Mouse (Mus musculus) kidney, postnatal 0 days (tissue): ENCODE results near the gene Gorasp2. TPM values are rescaled to one million over a fixed set of nuclear protein-coding genes. Genes with fewer than 3 reads are reported as not detected.

Source experiments
- ATAC-seq: fragments of 200-750 bp; cut with Nextera tagmentation; replicated peaks from 2 replicates; pipeline ENCODE4 v1.8.0; 2017; ENCODE audit warnings: low read depth, moderate number of reproducible peaks, moderate TSS enrichment, moderate library complexity; ENCODE audit not compliant: low FRiP score
- DNase-seq: peaks from one replicate; pipeline ENCODE4 v3.0.0-alpha.2; 2016; ENCODE audit warnings: low spot score
- H3K27ac ChIP-seq: fragments of 300-500 bp; sonication (generic); 2 replicates; pipeline ENCODE4 v1.5.1; 2014; ENCODE audit warnings: mild to moderate bottlenecking
- H3K27me3 ChIP-seq: fragments of 300-500 bp; sonication (generic); 2 replicates; pipeline ENCODE4 v1.6.1; 2014; ENCODE audit warnings: low read length, mixed read lengths; ENCODE audit not compliant: insufficient read depth
- H3K36me3 ChIP-seq: fragments of 300-500 bp; sonication (generic); 2 replicates; pipeline ENCODE4 v1.6.1; 2014; ENCODE audit warnings: low read length, mixed read lengths; ENCODE audit not compliant: insufficient read depth
- H3K4me1 ChIP-seq: fragments of 300-500 bp; sonication (generic); replicated peaks from 2 replicates; pipeline ENCODE4 v1.6.1; 2014; ENCODE audit warnings: antibody characterized with exemption, low read length, mixed read lengths; ENCODE audit not compliant: insufficient read depth
- H3K4me2 ChIP-seq: fragments of 300-500 bp; sonication (generic); 2 replicates; pipeline ENCODE4 v1.6.1; 2014; ENCODE audit warnings: mild to moderate bottlenecking, low read length, moderate library complexity, mixed read lengths
- H3K4me3 ChIP-seq: fragments of 300-500 bp; sonication (generic); replicated peaks from 2 replicates; pipeline ENCODE4 v1.5.1; 2014; ENCODE audit warnings: low read depth, low read length
- H3K9ac ChIP-seq: fragments of 300-500 bp; sonication (generic); 2 replicates; pipeline ENCODE4 v1.6.1; 2014; ENCODE audit warnings: low read depth, low read length
- H3K9me3 ChIP-seq: fragments of 300-500 bp; sonication (generic); replicated peaks from 2 replicates; pipeline ENCODE4 v1.6.1; 2016; ENCODE audit warnings: low read length, inconsistent platforms, mixed read lengths
- CTCF ChIP-seq: IDR thresholded peaks from 2 replicates; pipeline ENCODE4 v1.5.1; 2016; ENCODE audit warnings: antibody characterized with exemption, low read depth, mild to moderate bottlenecking, moderate library complexity
- WGBS: fragments of 180-500 bp; shearing (Covaris S2); extraction: QIAGEN DNeasy Blood & Tissue Kit; methylation state at CpG from one replicate; pipeline ENCODE4 v1.1.7; 2014; 5-methylcytosine and 5-hydroxymethylcytosine counted together
- polyA plus RNA-seq: library from polyadenylated mRNA; unstranded; fragments of >200 nt; fragmentation: Nextera tagmentation; extraction: Ambion mirVana; gene quantifications from 2 replicates; pipeline ENCODE4 v1.2.1, GENCODE M21; 2015

Gene Gorasp2
- polyA plus RNA-seq, 1 experiment from 2014 or later, result 151 TPM

DNA sequence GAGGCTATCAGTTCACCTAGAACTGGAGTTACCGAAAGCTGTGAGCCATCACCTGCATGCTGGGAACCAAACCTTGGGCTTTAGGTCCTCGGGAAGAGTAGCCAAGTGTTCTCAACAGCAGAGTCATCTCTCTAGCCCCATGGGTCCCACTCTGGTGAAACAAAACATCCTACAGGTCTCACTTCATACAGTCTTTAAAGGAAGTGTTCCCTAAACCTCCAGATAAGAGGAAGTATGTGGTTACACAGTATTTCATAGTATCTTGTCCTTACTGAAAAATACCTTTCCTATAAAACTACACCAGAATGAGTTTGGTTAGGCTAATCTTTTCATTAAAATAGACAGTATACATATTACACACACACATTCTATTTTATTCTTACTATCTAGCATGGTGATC lies 81.2 kb downstream of the Gorasp2 start:
- H3K27me3 ChIP-seq, result no peaks in the 10 kb centered on the region

DNA sequence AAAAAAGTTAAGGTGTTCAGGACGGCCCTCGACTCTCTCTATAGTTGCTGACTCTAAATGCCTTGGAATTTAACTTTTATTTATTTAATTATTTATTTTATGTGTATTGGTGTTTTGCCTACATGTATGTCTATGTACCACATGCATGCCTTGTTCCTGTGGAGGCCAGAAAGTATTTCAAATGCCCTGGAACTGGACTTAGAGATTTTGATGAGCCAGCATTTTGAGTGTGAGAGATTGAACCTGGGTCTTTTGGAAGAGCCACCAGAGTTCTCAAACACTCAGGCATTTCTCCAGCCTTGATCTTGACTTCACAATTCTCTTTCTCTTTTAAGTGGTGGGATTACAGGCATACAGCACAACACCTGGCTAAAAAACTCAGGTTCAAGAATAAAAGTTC lies 90.3 kb downstream of the Gorasp2 start:
- no peak for DNase-seq
- no peak overlapping the region for H3K9ac ChIP-seq
- H3K9me3 ChIP-seq, result no peaks in the 10 kb centered on the region
- no peak overlapping the region for H3K4me2 ChIP-seq
- ATAC-seq, result no peak
- no peaks in the 10 kb centered on the region for H3K4me1 ChIP-seq
- H3K27ac ChIP-seq, result no peak overlapping the region
- peaks cover 14% of the 10 kb centered on the region; the same call in 1 of the 2 replicates for H3K36me3 ChIP-seq
- no peak for TF ChIP-seq CTCF
- no peak overlapping the region for H3K4me3 ChIP-seq
- no peaks in the 10 kb centered on the region for H3K27me3 ChIP-seq
- 89% methylated on average over 2 of the region's 2 CpGs for WGBS

More for the DNA sequence above, 81.2 kb downstream of the Gorasp2 start:
- H3K9ac ChIP-seq, result no peak overlapping the region
- H3K36me3 ChIP-seq, result peaks cover 36% of the 10 kb centered on the region; the same call in 1 of the 2 replicates
- H3K27ac ChIP-seq, result no peak overlapping the region
- no peaks in the 10 kb centered on the region for H3K9me3 ChIP-seq
- H3K4me2 ChIP-seq, result no peak overlapping the region
- H3K4me3 ChIP-seq, result no peak overlapping the region
- DNase-seq (no peak), ATAC-seq (no peak)
- no peak for TF ChIP-seq CTCF
- H3K4me1 ChIP-seq, result no peaks in the 10 kb centered on the region
- 82% methylated on average over 2 of the region's 2 CpGs for WGBS

DNA sequence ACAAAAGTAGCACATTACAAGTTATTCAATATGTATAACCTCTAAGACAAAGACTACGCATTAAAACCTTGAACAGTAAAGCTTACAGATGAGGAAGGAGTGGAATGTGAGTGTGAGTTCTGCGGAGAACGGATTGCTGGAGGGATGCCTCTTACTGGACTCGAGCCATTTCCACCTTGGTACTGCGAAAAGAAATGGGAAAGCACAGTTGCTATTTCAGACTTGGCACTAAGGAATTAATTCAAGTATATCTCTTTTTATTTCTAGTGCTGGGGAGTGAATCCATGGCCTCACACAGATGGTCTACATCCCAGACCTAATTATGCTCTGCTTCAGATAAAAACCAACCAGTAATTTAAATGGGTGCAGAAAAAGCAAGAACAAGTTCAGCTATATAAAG lies 90.8 kb downstream of the Gorasp2 start:
- no peak for ATAC-seq
- H3K4me3 ChIP-seq, result no peak overlapping the region
- no peaks in the 10 kb centered on the region for H3K4me1 ChIP-seq
- H3K27me3 ChIP-seq, result no peaks in the 10 kb centered on the region
- DNase-seq, result no peak
- WGBS, result 94% methylated on average over 5 of the region's 5 CpGs
- TF ChIP-seq CTCF, result no peak
- no peaks in the 10 kb centered on the region for H3K9me3 ChIP-seq
- H3K27ac ChIP-seq, result no peak overlapping the region
- H3K4me2 ChIP-seq, result no peak overlapping the region
- H3K9ac ChIP-seq, result no peak overlapping the region
- peaks cover 15% of the 10 kb centered on the region; the same call in 1 of the 2 replicates for H3K36me3 ChIP-seq

Other genes with a start within 250 kb of the Gorasp2 start
- 4.2 and 4.7 TPM in 2 replicates for gene Sp5, start 186.7 kb upstream of the Gorasp2 start, polyA plus RNA-seq
- 5.6 and 6.8 TPM in 2 replicates for gene Erich2, start 152.8 kb upstream of the Gorasp2 start, polyA plus RNA-seq
- gene Gad1, start 108.5 kb upstream of the Gorasp2 start, polyA plus RNA-seq, result 0.25 and 0.26 TPM in 2 replicates
- gene Gm26558, start 532 bp downstream of the Gorasp2 start, polyA plus RNA-seq, result 3.1 and 5.0 TPM in 2 replicates
- 36.5 and 40.8 TPM in 2 replicates for gene Tlk1, start 164.2 kb downstream of the Gorasp2 start, polyA plus RNA-seq